Mouse (Mus musculus): ENCODE results near the gene Olfr1349.
"Not testable (repeated sequence)": the region's sequence is repeated elsewhere in the genome, so short reads cannot be mapped to it uniquely, and the experiment has no call there.

The Olfr1349 gene

GRCm38 (mm10) chr7:6522850-6523249 lies at the start of gene Olfr1349:
TSS of gene Olfr1349 (minus strand) at chr7:6522950.
- DNase-seq = no peak

DNA sequence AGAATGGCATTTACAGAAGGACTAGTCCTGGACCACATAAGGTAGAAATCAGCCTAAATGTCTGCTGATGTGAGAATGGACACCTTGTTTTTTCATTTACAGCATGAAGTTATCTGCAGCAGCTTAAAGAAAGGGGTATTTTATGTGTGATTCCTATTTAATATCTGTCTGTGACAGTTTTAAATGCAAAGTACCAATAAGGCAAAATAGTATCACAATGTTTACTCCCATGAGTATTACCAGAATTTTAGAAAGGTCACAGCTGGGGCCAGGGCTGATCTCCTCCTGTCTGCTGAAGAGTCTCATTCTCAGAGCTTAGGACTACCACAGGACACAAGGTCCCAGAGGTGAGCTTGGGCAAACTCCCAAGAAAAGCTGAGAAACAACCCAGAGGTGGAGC lies 41.8 kb upstream of the Olfr1349 start, which contains the start of gene Olfr1350:
Olfr1350 (plus strand) TSS at position 301 of the 400 bp plus-strand sequence.
- DNase-seq = no peak

DNA sequence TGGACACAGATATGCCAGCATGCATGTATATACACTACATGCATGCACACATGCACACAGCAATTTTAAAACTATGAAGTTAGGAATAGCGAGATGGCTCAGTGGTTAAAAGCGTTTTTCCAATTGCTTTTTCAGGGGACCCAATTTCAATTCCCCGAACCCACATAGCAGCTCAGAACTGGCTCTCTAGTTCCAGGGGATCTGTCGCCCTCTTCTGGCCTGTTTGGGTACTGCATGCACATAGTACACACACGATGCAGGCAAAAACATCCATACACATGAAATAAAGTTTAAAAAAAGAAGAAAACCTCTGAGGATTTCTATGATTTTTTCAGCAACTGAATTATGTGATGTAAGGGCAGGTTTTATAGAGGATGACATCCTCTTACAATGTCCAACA lies 3.4 kb upstream of the Olfr1349 start:
- no peak for DNase-seq

GRCm38 (mm10) chr7:6525001-6525400 lies 2.3 kb upstream of the Olfr1349 start:
- DNase-seq = no peak

DNA sequence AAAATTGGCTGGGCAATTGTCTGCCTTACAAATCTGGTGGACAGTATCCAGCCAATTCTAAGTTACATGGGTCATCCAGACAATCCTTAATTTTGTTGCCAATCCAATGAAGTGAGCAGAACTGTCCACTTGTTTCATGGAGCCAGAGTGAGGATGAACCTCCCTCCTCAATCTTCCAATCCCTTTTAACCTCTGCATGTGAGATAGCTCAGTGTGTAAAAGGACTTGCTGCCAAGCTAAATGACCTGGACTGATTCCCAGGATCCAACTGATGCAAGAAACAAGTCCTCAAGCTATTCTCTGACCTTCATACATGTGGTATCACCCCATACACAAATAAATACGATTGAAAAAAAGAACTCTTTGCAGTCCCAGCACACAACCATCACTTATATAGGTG lies 1.1 kb downstream of the Olfr1349 start:
- no peak for DNase-seq

- DNase-seq = no peak
Observed at GRCm38 (mm10) chr7:6508648-6509047, 14.1 kb downstream of the Olfr1349 start, which contains the start of gene Olfr1348. TSS of gene Olfr1348 (minus strand) at chr7:6508748.

GRCm38 (mm10) chr7:6499655-6500054 lies 23.1 kb downstream of the Olfr1349 start, which contains the start of gene Olfr1347:
TSS of gene Olfr1347 (minus strand) at chr7:6499755.
- DNase-seq = no peak

DNA sequence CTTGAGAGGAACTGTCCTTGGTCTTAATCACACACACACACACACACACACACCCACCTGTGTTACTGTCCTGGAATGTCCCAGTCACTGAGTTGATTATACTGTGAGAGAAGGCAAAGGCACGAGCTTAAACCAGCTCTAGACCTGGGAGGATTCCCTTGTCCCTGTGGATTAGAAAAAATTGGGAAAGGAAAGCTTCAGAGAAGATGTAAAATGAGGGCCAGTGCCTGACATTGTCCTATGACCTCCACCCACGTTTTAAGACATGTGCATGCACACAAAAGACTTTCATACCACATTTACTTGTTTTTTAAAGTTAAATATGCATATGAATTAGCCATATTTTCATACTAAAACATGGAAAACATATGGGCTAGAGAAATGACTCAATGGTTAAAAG lies 35.9 kb downstream of the Olfr1349 start, which contains the start of gene Olfr5:
Olfr5 (minus strand) TSS at position 101 of the 400 bp plus-strand sequence.
- no peak for DNase-seq

DNA sequence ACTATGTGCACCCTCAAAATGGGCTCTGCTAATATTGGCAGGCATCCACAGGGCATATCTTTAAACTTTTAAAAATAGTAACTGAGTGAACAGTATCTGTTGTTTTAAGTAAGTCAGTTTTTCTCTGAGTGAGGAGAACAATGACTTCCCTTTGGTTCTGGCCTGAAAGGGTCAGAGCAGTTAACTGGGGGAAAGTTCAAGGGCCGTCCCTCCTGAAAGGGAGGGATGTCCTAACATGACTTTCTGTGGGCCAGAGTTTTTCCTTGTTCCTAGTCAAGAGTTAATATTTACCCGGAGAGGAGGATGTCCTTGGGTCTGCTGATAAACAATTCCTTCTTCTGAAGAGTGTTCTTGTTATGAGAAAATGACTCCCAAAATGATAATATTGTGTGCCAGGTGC lies 45.1 kb downstream of the Olfr1349 start:
- DNase-seq = not testable (repeated sequence)

- DNase-seq = no peak
Observed at GRCm38 (mm10) chr7:6466951-6467350, 55.8 kb downstream of the Olfr1349 start, which contains the start of gene Olfr1346. TSS of gene Olfr1346 (plus strand) at chr7:6467101.

Measured in retina, postnatal 1 day (tissue).